Mouse (Mus musculus): ENCODE measurements around the gene Smarcc1.

- TF ChIP-seq POLR2A (IDR thresholded peaks at IDR 0.05; ENCODE audit: borderline replicate concordance, control insufficient read depth, low read depth, low read length) (no peak), CTCF (IDR thresholded peaks at IDR 0.05; ENCODE audit: control insufficient read depth, insufficient read depth, low read length) (no peak)
Measured at GRCm38 (mm10) chr9:110084201-110084964, 33.1 kb upstream of the Smarcc1 start.

Measured in bone marrow, adult 2 months (tissue).